Mouse (Mus musculus) limb, embryonic 10.5 days (tissue): Measurements from ENCODE around the gene Rubcnl. TPM values are rescaled to one million over a fixed set of nuclear protein-coding genes. Genes with fewer than 3 reads are reported as not detected.

Experiments used
- DNase-seq: peaks from one replicate; pipeline ENCODE4 v3.0.0-alpha.2; 2017; ENCODE audit warnings: low spot score
- H3K27ac ChIP-seq: fragments of 300-500 bp; sonication (generic); 2 replicates; pipeline ENCODE4 v1.5.1; 2016; ENCODE audit warnings: mild to moderate bottlenecking
- H3K27me3 ChIP-seq: fragments of 300-500 bp; sonication (generic); 2 replicates; pipeline ENCODE4 v1.6.1; 2016; ENCODE audit warnings: low read depth, mild to moderate bottlenecking; ENCODE audit not compliant: poor library complexity, severe bottlenecking
- H3K36me3 ChIP-seq: fragments of 300-500 bp; sonication (generic); 2 replicates; pipeline ENCODE4 v1.6.1; 2016; ENCODE audit warnings: mild to moderate bottlenecking, moderate library complexity
- H3K4me1 ChIP-seq: fragments of 300-500 bp; sonication (generic); 2 replicates; pipeline ENCODE4 v1.6.1; 2016
- H3K4me3 ChIP-seq: fragments of 300-500 bp; sonication (generic); 2 replicates; pipeline ENCODE4 v1.5.1; 2016; ENCODE audit warnings: mild to moderate bottlenecking, moderate library complexity
- H3K9me3 ChIP-seq: fragments of 300-500 bp; sonication (generic); replicated peaks from 2 replicates; pipeline ENCODE4 v1.6.1; 2016; ENCODE audit warnings: mild to moderate bottlenecking
- WGBS: fragments of 180-500 bp; shearing (Covaris S2); methylation state at CpG from one replicate; pipeline ENCODE4 v1.1.7; 2016; 5-methylcytosine and 5-hydroxymethylcytosine counted together
- polyA plus RNA-seq: library from polyadenylated mRNA; unstranded; fragments of >200 nt; fragmentation: Nextera tagmentation; extraction: Ambion mirVana; gene quantifications from 2 replicates; pipeline ENCODE4 v1.2.1, GENCODE M21; 2016

The Rubcnl gene
- polyA plus RNA-seq, 1 experiment from 2014 or later: 0.30 TPM

GRCm38 (mm10) chr14:75063936-75064335 lies 48.1 kb downstream of the Rubcnl start:
- Histone ChIP-seq H3K27ac (no peak overlapping the region), H3K27me3 (no peaks in the 10 kb centered on the region), H3K36me3 (no peaks in the 10 kb centered on the region), H3K4me3 (no peak overlapping the region), H3K9me3 (no peaks in the 10 kb centered on the region), H3K4me1 (no peaks in the 10 kb centered on the region)
- 94% methylated on average over 8 of the region's 8 CpGs for WGBS
- no peak for DNase-seq

GRCm38 (mm10) chr14:75064520-75064919 lies 48.7 kb downstream of the Rubcnl start:
- 79% methylated on average over 7 of the region's 7 CpGs for WGBS
- Histone ChIP-seq H3K9me3 (no peaks in the 10 kb centered on the region), H3K27ac (no peak overlapping the region), H3K4me3 (no peak overlapping the region), H3K4me1 (no peaks in the 10 kb centered on the region), H3K27me3 (no peaks in the 10 kb centered on the region), H3K36me3 (no peaks in the 10 kb centered on the region)
- DNase-seq: no peak

GRCm38 (mm10) chr14:75065211-75065610 lies 49.4 kb downstream of the Rubcnl start:
- DNase-seq: no peak
- no peaks in the 10 kb centered on the region for H3K9me3 ChIP-seq
- no peak overlapping the region for H3K27ac ChIP-seq
- H3K4me3 ChIP-seq: no peak overlapping the region
- no peaks in the 10 kb centered on the region for H3K4me1 ChIP-seq
- H3K36me3 ChIP-seq: no peaks in the 10 kb centered on the region
- WGBS: 91% methylated on average over 5 of the region's 5 CpGs
- H3K27me3 ChIP-seq: no peaks in the 10 kb centered on the region

DNA sequence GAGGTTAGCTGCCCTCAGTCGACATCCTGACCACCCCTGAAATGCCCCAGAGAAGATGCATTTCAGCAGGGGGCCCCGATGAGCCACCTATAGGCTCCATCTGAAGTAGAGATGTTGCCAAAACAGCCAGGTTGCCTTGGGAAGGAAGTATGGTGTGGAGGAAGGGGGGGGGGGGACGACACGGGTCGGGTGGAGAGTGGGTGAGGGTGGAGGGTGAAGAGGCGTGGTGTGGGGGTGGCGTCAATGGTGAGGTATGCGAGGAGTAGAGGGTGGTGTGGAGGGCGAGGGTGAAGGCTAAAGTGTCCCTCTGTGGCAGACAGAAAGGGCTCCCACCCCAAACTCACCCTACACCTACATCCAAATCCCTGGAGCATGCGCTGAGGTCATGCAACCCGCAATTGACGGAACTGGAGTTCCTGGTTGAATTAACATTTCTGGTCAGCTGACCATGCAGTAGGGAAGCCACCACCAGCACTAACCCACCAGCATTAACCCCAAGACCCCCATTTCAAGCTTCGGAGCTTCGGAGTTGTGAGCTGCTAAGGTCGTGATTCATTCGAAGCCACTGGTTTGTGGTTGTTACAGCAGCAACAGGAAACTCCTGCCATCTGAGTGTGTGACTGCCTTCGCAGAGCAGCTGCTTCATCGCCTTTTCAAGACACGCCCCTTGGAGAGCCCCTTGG lies 52.7 kb downstream of the Rubcnl start:
- 89% methylated on average over 19 of the region's 19 CpGs for WGBS
- no peak for DNase-seq
- no peak overlapping the region for H3K27ac ChIP-seq
- no peaks in the 10 kb centered on the region for H3K9me3 ChIP-seq
- no peaks in the 10 kb centered on the region for H3K4me1 ChIP-seq
- H3K27me3 ChIP-seq: no peaks in the 10 kb centered on the region
- no peaks in the 10 kb centered on the region for H3K36me3 ChIP-seq
- no peak overlapping the region for H3K4me3 ChIP-seq

- no peaks in the 10 kb centered on the region for H3K27me3 ChIP-seq
- no peak overlapping the region for H3K27ac ChIP-seq
- H3K9me3 ChIP-seq: no peaks in the 10 kb centered on the region
- H3K36me3 ChIP-seq: no peaks in the 10 kb centered on the region
- H3K4me1 ChIP-seq: no peaks in the 10 kb centered on the region
- WGBS: 81% methylated on average over 7 of the region's 7 CpGs
- H3K4me3 ChIP-seq: no peak overlapping the region
- no peak for DNase-seq
Observed at GRCm38 (mm10) chr14:75069356-75069979, 53.6 kb downstream of the Rubcnl start.

DNA sequence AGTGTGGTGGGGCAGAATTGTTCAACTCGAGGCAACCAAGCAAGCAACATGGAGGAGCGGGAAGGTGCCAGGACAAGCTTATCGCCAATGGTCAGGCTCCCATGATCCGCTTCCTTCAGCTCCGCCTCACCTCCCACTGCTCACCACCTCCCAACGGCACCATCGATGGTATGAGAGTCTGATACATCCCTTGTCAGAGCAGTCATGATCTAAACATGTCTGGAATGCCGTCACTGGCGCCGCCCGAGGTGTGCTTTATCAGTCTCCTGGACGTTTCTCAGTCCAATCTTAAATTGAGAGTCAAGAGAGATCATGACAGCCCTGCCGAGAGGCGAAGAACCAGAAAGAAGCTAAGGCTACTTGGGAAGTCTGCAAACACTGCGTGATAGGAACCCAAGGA lies 55.3 kb downstream of the Rubcnl start:
- DNase-seq: no peak
- Histone ChIP-seq H3K36me3 (no peaks in the 10 kb centered on the region), H3K9me3 (no peaks in the 10 kb centered on the region), H3K27me3 (no peaks in the 10 kb centered on the region), H3K4me3 (no peak overlapping the region), H3K27ac (no peak overlapping the region), H3K4me1 (no peaks in the 10 kb centered on the region)
- WGBS: 95% methylated on average over 15 of the region's 15 CpGs

- Histone ChIP-seq H3K27ac (no peak overlapping the region), H3K36me3 (no peaks in the 10 kb centered on the region), H3K9me3 (no peaks in the 10 kb centered on the region), H3K4me1 (no peaks in the 10 kb centered on the region), H3K27me3 (no peaks in the 10 kb centered on the region), H3K4me3 (no peak overlapping the region)
- no peak for DNase-seq
- WGBS: 88% methylated on average over 10 of the region's 10 CpGs
Observed at GRCm38 (mm10) chr14:75075299-75076180, 59.7 kb downstream of the Rubcnl start.

GRCm38 (mm10) chr14:75077946-75078345 lies 62.1 kb downstream of the Rubcnl start:
- no peaks in the 10 kb centered on the region for H3K36me3 ChIP-seq
- no peaks in the 10 kb centered on the region for H3K4me1 ChIP-seq
- 84% methylated on average over 6 of the region's 6 CpGs for WGBS
- no peaks in the 10 kb centered on the region for H3K9me3 ChIP-seq
- H3K27me3 ChIP-seq: no peaks in the 10 kb centered on the region
- H3K27ac ChIP-seq: no peak overlapping the region
- no peak overlapping the region for H3K4me3 ChIP-seq
- DNase-seq: no peak

Other genes with a start within 250 kb of the Rubcnl start
- gene Lrch1, start 68.2 kb upstream of the Rubcnl start, polyA plus RNA-seq: 7.0 and 9.9 TPM in 2 replicates
- gene Lrrc63, start 114.9 kb downstream of the Rubcnl start, polyA plus RNA-seq: 0.05 and 0.08 TPM in 2 replicates
- gene Lcp1, start 115.1 kb downstream of the Rubcnl start, polyA plus RNA-seq: 20.4 and 20.9 TPM in 2 replicates
- gene Cpb2, start 226.3 kb downstream of the Rubcnl start, polyA plus RNA-seq: not detected in 2 replicates